Mouse (Mus musculus) hematopoietic stem cell, adult 5-6 weeks (primary cell): Measurements from ENCODE around the gene Slc22a20. TPM values are rescaled to one million over a fixed set of nuclear protein-coding genes. Genes with fewer than 3 reads are reported as not detected.

Source experiments
- ATAC-seq, 2 experiments: fragments of 125-278 bp in 1 of 2; replicated peaks in 1 of 2; 2 replicates each; pipeline ENCODE4 v1.8.0; 2016 to 2017; ENCODE audit warnings: inconsistent platforms in 2 of 2, mild to moderate bottlenecking in 2 of 2, moderate number of reproducible peaks in 2 of 2, low read depth in 1 of 2, moderate TSS enrichment in 1 of 2; ENCODE audit not compliant: low FRiP score in 2 of 2, poor library complexity in 2 of 2, severe bottlenecking in 2 of 2, insufficient read depth in 1 of 2, low TSS enrichment in 1 of 2
- total RNA-seq: library from RNA; stranded (forward); fragments of 172-1452, 232-1000 nt; gene quantifications from 2 replicates; pipeline ENCODE4 v1.2.3, GENCODE M21; 2017

Slc22a20 gene
- total RNA-seq, 1 experiment from 2014 or later = not detected

- no peak for ATAC-seq
Measured at GRCm38 (mm10) chr19:5994711-5995110, 8.8 kb upstream of the Slc22a20 start.

- peak; percentile 44 to 65 for ATAC-seq
Measured at GRCm38 (mm10) chr19:5992012-5992411, 6.1 kb upstream of the Slc22a20 start.

GRCm38 (mm10) chr19:5991467-5991866, 5.5 kb upstream of the Slc22a20 start:
- ATAC-seq = no peak

- ATAC-seq = no peak
Measured at GRCm38 (mm10) chr19:5990921-5991320, 5.0 kb upstream of the Slc22a20 start.

GRCm38 (mm10) chr19:5990033-5990432, 4.1 kb upstream of the Slc22a20 start:
- ATAC-seq = no peak

- ATAC-seq = no peak
Measured at GRCm38 (mm10) chr19:5989585-5989984, 3.6 kb upstream of the Slc22a20 start.

GRCm38 (mm10) chr19:5988815-5989452, 3.0 kb upstream of the Slc22a20 start:
- ATAC-seq = peak; percentile 57 to 75

- no peak for ATAC-seq
Measured at GRCm38 (mm10) chr19:5988027-5988814, 2.3 kb upstream of the Slc22a20 start.

- no peak for ATAC-seq
Measured at GRCm38 (mm10) chr19:5980477-5980876, 5.5 kb downstream of the Slc22a20 start.

GRCm38 (mm10) chr19:5977717-5978116, 8.2 kb downstream of the Slc22a20 start:
- no peak for ATAC-seq

GRCm38 (mm10) chr19:5975676-5976075, 10.3 kb downstream of the Slc22a20 start:
- no peak for ATAC-seq

- ATAC-seq = no peak
Measured at GRCm38 (mm10) chr19:5975112-5975511, 10.8 kb downstream of the Slc22a20 start.

GRCm38 (mm10) chr19:5967664-5968063, 18.3 kb downstream of the Slc22a20 start:
- no peak for ATAC-seq

GRCm38 (mm10) chr19:5966786-5967185, 19.2 kb downstream of the Slc22a20 start:
- ATAC-seq = no peak

GRCm38 (mm10) chr19:5965910-5966309, 20.0 kb downstream of the Slc22a20 start:
- ATAC-seq = no peak

GRCm38 (mm10) chr19:5965280-5965679, 20.7 kb downstream of the Slc22a20 start:
- peak; percentile 78 to 81 for ATAC-seq

- ATAC-seq = no peak
Measured at GRCm38 (mm10) chr19:5964804-5965203, 21.1 kb downstream of the Slc22a20 start.

- ATAC-seq = peak; percentile 67 to 73; a peak in 3 of 4 replicates
Measured at GRCm38 (mm10) chr19:5963883-5964562, 21.9 kb downstream of the Slc22a20 start, which contains the start of gene Pola2. Gene Pola2, minus strand, starts transcription at chr19:5964202.
